Mouse (Mus musculus): Measurements from ENCODE around the gene Anks1. TPM values are rescaled to one million over a fixed set of nuclear protein-coding genes. Genes with fewer than 3 reads are reported as not detected.
A peak's percentile ranks its signal among the peaks of the same experiment; 100 is the strongest.

Anks1 gene
- total RNA-seq, 1 experiment from 2014 or later: 40.5 TPM

DNA sequence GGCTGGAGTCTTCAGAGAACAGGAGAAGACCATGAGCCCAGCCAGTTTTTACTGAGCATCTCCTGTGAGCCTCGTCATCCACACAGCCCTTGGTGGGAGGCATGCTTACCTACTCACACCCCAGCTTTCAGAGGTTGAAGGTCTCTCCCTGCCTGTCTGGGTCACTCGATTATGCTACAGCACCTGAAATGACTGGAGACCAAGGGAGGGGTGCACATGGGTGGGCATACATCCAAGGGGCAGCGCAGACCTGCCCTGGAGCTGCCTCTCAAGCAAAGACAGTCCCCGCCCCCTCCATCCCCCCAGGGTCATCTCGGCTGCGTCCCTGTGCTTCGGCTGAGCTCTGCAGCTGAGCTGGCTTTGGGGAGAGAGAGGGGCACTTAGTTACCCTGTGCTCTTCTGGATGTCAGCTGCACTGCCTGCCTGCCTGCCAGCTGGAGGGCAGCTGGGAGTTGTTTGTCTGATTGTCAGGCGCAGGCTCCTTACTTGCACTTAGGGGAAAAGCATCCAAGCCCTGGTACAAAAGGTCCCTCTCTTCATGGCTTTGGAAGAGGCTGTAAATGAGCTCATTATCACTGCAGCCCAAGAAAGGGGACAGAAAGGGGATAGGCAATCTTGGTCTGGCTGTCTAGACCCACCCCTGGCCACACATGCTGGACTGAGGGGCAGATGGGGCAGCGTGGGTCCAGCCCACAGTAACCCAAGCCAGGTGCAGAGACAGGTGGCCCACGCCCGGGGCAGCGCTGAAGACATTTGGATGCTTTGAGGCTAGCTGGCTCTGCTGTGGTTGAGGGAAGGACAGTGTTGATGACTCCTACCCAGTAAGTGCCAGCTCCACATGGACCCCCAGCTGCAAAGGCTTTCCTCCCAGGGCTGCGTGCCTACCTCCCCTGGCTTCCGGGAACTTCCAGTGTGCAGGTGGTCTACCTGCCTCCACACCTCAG lies 128.0 kb downstream of the Anks1 start:
- no peak for ATAC-seq (replicated peaks; ENCODE audit: low read depth, poor library complexity, severe bottlenecking)

DNA sequence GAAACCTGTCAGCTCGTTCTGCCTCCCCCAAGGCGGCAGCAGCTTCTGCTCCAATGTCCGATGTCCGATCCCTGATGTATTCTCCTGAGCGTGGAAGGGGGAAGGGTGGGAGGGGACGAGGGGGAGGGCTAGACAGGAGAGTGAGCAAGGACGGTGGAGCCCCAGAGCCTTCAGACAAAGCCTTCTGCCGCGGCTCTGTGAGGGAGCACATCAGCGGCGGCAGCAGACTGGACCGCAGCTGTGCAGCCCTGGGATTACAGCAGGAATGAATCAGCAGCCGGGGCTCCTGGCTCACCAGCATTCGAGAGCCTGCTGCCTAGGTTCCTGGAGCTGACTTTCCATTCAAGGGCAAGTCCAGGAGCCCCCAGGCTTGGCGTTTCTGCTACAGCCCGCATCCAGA lies 131.5 kb downstream of the Anks1 start:
- no peak for ATAC-seq (replicated peaks; ENCODE audit: low read depth, poor library complexity, severe bottlenecking)

DNA sequence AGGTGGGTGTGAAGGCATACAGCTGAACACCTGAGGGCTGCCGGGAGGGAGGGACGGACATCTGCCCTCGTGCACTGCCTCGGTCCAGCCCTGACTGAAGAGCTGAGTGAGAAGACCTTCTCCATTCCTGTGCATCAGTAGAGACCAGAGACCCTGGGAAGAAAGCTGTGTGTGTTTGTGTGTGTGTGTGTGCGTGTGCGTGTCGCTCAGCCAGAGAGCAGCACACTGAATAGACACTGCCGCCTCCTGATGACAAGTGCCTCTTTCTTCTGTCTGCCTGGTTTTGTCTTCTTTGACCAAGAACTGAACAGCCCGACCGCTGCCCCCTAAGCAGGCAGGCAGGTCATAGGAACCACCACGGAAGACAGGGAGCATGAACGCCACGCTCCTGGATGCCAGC lies 132.2 kb downstream of the Anks1 start:
- ATAC-seq (replicated peaks; ENCODE audit: low read depth, poor library complexity, severe bottlenecking): no peak

DNA sequence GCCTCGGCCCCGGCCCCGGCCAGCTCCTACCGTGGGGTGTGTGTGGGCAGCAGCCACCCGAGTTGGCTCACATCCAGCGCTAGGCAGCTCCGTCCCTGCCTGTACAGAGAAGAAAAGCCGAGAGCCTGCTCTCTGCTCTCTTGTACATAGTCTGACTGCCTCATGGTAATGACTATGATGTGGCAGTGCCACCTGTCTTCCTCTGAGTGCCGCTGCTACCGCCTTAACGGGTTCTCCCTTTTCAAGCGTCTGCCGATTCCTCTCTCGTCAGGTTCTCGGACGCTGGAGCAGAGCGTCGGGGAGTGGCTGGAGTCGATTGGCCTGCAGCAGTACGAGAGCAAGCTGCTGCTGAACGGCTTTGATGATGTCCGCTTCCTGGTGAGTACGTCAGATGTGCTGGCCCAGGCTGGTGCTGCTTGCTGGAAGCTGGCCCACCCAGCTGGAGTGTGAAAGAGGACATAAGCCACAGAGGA lies 133.2 kb downstream of the Anks1 start:
- no peak for ATAC-seq (replicated peaks; ENCODE audit: low read depth, poor library complexity, severe bottlenecking)

DNA sequence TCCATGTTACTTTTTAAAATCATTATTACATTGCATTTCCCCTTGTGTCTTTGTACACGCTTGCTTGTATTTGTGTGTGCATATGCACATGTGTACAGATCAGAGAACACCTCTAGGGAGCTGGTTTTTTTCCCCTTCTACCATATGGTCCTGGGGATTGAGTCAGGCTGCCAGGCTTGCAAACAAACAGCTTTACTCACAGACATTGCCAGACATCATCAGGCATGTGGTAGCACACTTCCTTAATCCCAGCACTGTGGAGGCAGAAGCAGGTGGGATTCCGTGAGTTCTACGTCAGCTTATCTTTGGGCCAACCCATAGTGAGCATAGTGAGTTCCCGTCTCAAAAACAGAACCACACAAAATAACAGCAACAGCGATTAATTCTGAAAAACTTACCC lies 137.9 kb downstream of the Anks1 start:
- no peak for ATAC-seq (replicated peaks; ENCODE audit: low read depth, poor library complexity, severe bottlenecking)

DNA sequence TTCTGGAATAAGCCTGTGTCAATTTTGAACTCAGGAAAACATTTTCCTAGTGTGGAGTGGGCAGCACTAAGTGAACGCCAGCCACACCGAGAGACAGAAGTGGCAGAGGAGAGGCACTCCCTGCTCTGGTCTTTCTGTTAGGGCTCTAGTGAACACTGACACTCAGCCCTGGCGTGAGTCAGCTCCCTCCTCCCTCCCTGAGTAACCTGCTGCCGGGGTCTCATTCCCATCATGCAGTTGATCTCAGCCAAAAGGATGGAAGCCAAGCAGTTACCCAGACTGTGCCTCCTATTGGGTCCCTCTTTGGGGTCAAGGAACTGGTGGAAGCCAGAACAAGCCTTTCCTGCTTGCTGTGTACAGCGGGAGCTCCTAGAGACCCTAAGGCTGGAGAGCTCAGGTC lies 138.4 kb downstream of the Anks1 start:
- ATAC-seq (replicated peaks; ENCODE audit: low read depth, poor library complexity, severe bottlenecking): no peak

DNA sequence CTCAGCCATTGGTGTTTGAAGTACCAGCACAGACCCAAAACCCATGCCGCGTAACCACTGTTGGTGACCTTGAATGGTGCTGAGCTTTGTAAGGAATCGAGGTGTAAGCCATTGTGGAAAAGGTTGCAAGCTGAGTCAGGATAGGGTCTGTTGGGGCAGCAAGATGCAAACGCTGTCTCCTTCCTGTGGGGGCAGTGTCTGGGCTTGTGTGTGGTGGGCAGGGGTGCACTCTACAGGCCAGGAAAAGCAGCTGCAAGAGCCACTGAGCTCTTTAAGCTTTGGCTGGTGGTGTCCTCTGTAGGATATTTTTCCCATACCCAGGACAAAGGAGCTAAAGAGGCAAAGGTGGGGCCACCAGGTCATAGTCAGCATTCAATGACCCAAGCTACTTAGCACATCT lies 139.3 kb downstream of the Anks1 start:
- peak; percentile 84 for ATAC-seq (replicated peaks; ENCODE audit: low read depth, poor library complexity, severe bottlenecking)

DNA sequence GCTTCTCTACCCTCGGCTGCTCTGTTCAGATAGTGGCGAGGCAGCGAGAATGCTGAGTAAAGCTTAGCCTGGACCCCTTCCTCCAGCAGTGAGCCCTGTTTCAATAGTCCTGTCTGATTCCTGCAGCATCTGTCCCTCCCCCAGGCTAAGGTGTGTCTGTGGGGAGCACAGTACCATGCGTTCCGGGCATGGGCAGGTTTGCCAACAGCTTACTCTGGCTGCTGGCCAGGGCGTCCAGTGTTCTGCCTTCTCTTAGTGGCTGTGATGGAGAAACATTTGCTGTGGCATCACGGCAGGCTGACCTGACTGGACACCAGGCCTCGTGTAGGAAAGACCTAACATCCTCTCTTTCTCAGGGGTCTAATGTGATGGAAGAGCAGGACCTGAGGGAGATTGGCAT lies 141.1 kb downstream of the Anks1 start:
- no peak for ATAC-seq (replicated peaks; ENCODE audit: low read depth, poor library complexity, severe bottlenecking)

DNA sequence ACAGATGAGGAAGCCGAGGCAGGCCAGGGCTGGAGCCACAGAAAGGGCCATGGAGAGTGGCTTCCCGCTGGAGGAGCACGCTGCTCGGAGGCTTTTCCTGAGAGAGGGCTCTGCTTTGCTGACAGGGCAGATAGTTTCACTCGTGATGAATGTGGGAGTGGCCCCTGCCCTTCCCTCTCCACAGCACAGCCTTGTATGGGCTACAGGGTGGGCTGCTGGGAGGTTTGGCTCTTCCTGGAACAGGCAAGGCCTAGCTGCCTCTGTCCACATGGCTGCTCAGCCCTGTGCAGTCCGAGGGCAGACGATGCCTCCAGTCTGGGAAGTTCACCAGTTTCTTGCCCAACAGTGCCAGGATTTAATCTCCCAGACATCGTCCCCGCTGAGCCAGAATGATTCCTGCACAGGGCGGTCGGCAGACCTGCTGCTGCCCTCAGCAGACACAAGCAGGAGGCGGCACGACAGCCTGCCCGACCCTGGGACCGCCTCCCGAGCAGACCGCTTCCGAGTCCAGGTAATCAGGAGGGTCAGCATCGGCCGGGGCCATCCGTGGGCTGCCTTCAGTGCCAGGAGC lies 143.3 kb downstream of the Anks1 start:
- ATAC-seq (replicated peaks; ENCODE audit: low read depth, poor library complexity, severe bottlenecking): no peak

DNA sequence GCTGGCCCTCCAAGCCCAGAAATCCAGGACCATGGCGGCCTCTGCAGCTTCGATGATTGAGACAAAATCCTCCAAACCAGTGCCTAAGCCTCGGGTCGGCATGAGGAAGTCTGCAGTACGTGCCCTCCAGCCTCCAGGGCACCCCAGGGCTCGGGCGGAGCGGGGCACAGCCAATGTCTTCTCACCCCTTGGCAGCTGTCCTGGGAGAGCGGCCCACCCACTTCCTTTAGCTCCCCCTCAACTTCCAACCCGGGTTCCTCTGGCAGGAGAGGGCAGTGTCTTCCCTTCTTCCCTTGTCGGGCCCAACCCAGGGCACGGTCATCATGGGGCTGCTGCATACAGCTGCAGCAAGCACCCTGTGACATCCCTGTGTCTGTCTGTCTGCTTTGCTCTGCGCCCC lies 149.2 kb downstream of the Anks1 start:
- no peak for ATAC-seq (replicated peaks; ENCODE audit: low read depth, poor library complexity, severe bottlenecking)

DNA sequence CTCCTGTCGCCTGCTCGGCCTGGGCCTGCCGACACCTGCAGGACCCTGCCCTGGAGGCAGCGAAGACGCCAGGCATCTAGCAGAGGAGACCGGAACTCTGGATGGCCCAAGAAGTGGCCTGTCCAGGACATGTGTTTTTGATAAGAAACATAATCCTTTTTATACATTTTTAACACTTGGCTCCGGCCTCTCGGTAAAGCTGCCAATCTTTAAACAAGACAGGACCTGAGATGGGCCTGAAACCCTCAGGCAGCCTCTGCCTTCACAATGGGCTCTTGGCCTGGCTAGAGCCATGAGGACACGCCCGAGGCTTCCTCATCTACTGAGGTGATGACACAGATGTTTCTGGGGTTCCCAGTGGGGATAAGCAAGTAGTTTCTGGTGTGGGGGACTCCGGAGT lies 151.6 kb downstream of the Anks1 start:
- no peak for ATAC-seq (replicated peaks; ENCODE audit: low read depth, poor library complexity, severe bottlenecking)

DNA sequence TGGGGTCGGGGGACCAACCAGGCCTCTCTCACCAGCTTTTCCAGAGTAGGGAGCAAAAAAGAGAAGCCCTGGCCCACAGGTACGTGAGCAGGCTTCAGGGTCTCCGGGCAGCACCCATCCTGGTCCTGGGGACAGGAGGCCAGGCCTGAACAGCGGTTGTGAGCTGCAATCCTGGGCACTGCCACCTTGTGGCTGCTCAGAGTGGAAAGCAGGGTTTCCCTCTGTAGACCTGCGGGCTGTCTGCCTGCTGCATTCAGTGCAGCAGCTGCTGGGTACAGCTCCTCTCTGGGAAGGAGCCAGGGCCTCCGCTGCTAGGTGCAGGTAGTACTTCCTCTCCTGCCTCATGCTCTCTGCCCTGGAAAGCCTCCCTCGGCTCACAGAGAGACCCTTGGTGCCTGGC lies 152.4 kb downstream of the Anks1 start:
- peak; percentile 43; the same call in 1 of the 2 replicates for ATAC-seq (replicated peaks; ENCODE audit: low read depth, poor library complexity, severe bottlenecking)

DNA sequence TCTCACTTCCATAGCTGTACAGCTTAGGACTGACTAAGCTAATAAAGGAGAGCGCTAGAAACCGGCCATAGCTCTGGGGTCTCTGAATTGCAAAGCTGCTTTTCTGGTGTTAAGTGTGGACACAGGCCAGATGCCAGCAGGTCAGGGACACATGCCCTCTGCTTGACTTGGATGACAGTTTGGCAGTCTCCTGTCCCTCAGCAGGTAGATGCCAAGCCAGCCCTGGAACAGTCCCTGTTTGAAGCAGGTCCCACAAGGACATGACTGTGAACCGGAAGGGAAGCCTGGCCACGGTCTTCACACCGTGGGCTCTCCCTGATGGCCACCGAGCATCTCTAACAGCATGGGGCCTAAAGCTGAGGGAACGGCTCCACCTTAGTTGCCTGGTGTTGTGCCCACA lies 153.6 kb downstream of the Anks1 start:
- no peak for ATAC-seq (replicated peaks; ENCODE audit: low read depth, poor library complexity, severe bottlenecking)

DNA sequence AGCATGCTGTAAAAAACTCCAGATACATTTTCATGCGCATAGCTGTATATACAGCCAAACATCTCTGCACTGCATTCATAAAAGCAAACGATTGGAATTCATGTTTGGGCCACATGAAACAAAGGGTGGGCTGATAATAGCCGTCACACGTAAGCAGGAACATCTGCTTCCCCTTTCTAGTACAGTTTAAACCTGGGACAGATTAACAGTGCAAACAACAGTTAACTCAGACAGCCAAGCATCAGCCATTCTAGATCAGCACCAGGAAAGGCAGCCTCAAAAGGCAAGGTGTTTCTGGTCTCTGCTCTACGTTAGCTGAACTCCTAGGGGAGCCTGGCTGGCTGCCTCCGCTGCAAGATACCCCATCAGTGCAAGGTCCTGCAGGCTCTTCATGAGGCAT lies 154.1 kb downstream of the Anks1 start:
- ATAC-seq (replicated peaks; ENCODE audit: low read depth, poor library complexity, severe bottlenecking): no peak

DNA sequence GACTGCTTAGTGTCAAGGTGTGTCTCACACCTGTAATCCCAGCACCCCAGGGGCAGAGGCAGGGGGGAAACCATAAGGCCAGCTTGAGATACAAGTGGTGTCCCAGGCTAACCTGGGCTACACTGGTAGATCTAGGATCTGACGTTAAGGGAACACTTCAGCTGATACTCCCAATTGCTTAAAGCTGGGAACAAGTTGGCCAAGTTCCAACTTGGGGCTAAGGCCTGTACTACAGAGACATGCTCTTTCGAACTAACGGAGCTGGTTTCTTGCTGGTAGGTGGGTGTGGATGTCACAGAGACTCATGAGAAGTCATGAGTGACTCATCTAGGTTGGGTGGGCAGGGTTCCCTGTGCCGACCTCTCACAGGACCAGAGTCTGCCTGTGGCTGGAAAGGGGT lies 158.2 kb downstream of the Anks1 start:
- no peak for ATAC-seq (replicated peaks; ENCODE audit: low read depth, poor library complexity, severe bottlenecking)

DNA sequence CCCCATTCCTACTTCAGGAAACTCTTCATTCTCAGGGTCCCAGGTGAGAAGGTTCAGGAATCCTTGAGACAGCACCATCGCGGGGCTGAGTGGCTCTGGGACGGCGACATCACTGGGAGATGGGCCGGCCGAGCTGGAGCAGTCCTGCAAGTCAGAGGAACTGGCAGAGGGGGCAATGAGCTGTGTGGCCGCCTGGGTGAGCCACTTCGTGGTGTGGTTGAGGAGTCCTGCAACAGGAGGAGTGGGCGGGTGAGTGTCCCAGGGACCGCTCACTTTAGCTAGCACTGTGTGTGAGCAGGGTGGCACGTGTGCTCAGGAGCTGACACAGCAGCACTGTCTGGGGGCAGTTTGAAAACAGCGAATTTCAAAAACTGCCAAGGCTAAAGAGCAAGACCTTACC lies 160.3 kb downstream of the Anks1 start:
- ATAC-seq (replicated peaks; ENCODE audit: low read depth, poor library complexity, severe bottlenecking): peak; percentile 34; the same call in 1 of the 2 replicates

DNA sequence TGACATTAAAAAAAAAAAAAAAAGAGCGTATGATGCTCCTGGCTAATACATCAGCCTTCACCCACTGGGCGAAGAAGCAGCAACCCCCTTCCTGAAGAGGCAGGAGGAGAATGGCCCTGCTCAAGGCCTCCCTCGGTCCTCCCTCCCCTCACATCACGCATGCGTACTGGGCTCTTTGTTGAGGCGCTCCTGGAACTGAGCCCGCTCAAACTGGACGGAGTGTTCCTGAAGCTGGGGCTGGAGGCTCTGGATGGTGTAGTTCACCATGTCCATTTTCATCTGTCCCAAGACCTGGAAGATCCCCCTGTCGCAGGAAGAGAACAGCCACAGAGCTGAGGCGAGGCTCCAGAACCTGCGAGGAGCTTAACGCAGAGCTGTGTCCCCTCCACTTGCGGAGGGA lies 161.2 kb downstream of the Anks1 start:
- ATAC-seq (replicated peaks; ENCODE audit: low read depth, poor library complexity, severe bottlenecking): no peak

DNA sequence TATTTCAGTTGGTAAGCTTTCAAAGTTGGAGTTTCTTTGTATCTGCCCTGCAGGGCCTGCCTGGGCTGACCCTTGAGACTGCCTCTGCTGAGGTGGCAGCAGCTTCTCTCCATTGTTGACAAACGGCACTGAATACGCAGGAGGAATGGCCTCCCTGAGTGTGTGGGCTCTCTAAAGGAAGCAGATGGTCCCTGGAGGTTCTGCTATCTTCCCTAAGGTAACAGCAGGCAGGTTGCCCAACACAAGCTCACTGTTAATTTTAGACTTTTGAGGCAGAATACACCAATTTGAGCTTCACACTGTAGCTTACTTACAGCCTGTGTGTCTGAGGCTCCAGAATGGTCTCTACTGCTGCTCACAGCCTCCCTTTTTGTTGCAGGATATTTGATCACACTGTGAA lies 163.6 kb downstream of the Anks1 start:
- no peak for ATAC-seq (replicated peaks; ENCODE audit: low read depth, poor library complexity, severe bottlenecking)

DNA sequence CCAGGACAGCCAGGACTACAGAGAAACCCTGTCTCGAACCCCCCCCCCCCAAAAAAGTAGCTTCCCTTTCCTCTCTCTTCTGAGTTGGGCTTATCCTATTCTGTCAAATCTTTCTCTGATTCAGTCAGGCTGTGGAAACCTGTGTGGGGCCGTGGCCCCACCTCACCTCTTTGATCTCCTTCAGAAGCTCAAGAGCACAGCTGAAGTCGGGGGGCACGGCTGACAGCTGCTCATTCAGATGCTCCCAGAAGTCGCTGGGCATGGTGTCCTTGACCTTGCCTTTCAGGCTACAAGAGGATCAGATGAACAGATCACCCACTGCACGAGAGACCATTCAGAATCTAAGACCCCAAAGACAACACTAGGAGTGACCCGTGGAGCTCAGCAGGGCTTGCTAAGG lies 165.4 kb downstream of the Anks1 start:
- no peak for ATAC-seq (replicated peaks; ENCODE audit: low read depth, poor library complexity, severe bottlenecking)

DNA sequence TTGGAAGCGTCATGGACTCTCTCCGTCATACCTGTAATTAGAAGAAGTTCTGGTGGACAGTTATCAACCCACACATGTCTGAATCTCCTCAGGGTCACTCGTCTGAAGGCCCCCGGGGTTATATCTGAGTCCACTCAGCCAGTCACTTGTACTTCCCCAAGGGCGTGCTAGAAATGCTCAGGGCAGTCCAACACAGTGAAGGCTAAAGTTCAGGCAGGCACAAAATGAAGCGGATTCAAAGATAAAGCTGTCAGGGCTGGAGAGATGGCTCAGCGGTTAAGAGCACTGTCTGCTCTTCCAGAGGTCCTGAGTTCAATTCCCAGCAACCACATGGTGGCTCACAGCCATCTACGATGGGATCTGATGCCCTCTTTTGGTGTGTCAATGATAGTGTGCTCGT lies 168.9 kb downstream of the Anks1 start:
- no peak for ATAC-seq (replicated peaks; ENCODE audit: low read depth, poor library complexity, severe bottlenecking)

DNA sequence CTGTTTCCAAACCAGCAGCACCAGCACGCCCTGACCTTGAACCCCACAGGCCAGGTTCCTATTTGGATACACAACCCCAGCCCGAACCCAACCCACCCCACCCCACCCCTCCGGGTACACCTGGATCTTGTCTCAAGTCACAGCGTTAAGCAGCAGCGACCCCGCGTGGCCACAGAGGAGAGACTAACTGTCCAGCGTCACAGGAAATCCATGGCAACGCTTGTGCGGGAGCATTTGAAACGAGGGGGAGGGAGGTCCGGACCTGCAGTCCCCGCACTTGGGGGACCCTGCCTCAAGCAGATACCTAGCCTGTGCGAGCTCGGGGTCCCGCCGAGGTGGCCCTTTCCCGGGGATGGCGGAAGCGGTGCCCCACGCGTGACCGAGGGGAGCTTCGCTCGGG lies 170.5 kb downstream of the Anks1 start:
- ATAC-seq (replicated peaks; ENCODE audit: low read depth, poor library complexity, severe bottlenecking): peak; percentile 61

Measured in common myeloid progenitor, adult 5-6 weeks (primary cell).